Mouse (Mus musculus): Measurements from ENCODE around the gene Olfr90.

GRCm38 (mm10) chr17:37062101-37062641 is 26.1 kb downstream of the Olfr90 start:
- no peak for TF ChIP-seq CTCF (IDR thresholded peaks at IDR 0.05; ENCODE audit: low read depth, low read length)
- no peak for TF ChIP-seq POLR2A (IDR thresholded peaks at IDR 0.05; ENCODE audit: extremely low read depth, insufficient read depth, low read length)

Measured in liver, adult 2 months (tissue).